Mouse (Mus musculus): ENCODE data around the gene Ppm1e. TPM values are rescaled to one million over a fixed set of nuclear protein-coding genes. Genes with fewer than 3 reads are reported as not detected.

Ppm1e gene
- total and polyA plus RNA-seq, 3 experiments = 0.64 to 0.86 (median 0.74) TPM

DNA sequence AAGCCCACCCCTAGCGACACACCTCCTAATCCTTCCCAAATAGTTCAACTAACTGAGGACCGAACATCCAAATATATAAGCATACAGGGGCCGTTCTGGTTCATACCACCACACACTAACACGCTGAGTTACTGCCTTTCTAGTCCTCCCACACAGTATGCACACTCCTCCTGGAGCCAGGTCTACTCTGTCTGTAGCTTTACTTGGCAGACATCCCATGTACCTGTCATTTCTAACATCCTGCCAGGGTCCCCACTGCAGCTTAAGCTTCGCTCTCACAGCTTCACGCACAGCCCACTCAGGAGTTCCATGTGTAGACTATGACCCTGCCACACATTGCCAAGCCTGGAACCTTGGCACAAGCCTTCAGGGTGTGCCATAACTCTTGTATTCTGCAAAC, 62.4 kb downstream of the Ppm1e start:
- H3K79me2 ChIP-seq (replicated peaks; ENCODE audit: control insufficient read depth, extremely low read depth, insufficient read depth, poor library complexity, severe bottlenecking) = no peaks in the 10 kb centered on the region
- H3K4me3 ChIP-seq (replicated peaks in 1 of 3; ENCODE audit: low read depth in 2 of 3, low read length in 2 of 3, poor library complexity in 1 of 3) = no peak overlapping the region
- no peaks in the 10 kb centered on the region; a peak in 1 of 4 replicates for H3K4me1 ChIP-seq (ENCODE audit: control insufficient read depth in 1 of 2, insufficient read depth in 2 of 2)
- H3K36me3 ChIP-seq (replicated peaks in 1 of 2; ENCODE audit: control insufficient read depth in 1 of 2, insufficient read depth in 1 of 2, low read length in 1 of 2) = no peaks in the 10 kb centered on the region
- H3K27ac ChIP-seq (ENCODE audit: insufficient read depth, low read depth) = no peak overlapping the region
- no peaks in the 10 kb centered on the region for H3K27me3 ChIP-seq (replicated peaks)
- in situ Hi-C loops (cut with MboI; ENCODE audit: low pct_ligation_motif_present, low pct_unique_long_range_greater_than_20kb, low sequenced_read_pairs) = no loop called here
- TF ChIP-seq SMC3 (IDR thresholded peaks at IDR 0.05; ENCODE audit: low read depth, low read length) (no peak), TBP (conservative IDR thresholded peaks at IDR 0.05; ENCODE audit: low read depth, low read length) (no peak), KAT2A (IDR thresholded peaks at IDR 0.05; ENCODE audit: insufficient replicate concordance, low read length) (no peak), RCOR1 (conservative IDR thresholded peaks at IDR 0.05; ENCODE audit: low read depth, low read length) (no peak), ZNF384 (IDR thresholded peaks at IDR 0.05; ENCODE audit: low read depth, low read length) (no peak), GABPA (IDR thresholded peaks at IDR 0.05; ENCODE audit: insufficient replicate concordance, low read depth, low read length) (no peak), NELFE (IDR thresholded peaks at IDR 0.05; ENCODE audit: low read depth, low read length) (no peak), IRF4 (IDR thresholded peaks at IDR 0.05; ENCODE audit: low read depth, low read length) (no peak), ELF1 (IDR thresholded peaks at IDR 0.05; ENCODE audit: low read depth, low read length) (no peak), MAX (IDR thresholded peaks at IDR 0.05; ENCODE audit: low read length) (no peak), CTCF (conservative IDR thresholded peaks at IDR 0.05 in 1 of 2, IDR thresholded peaks at IDR 0.05 in 1 of 2; ENCODE audit: low read depth in 2 of 2, low read length in 2 of 2) (no peak), EP300 (IDR thresholded peaks at IDR 0.05; ENCODE audit: low read length) (no peak), USF2 (conservative IDR thresholded peaks at IDR 0.05; ENCODE audit: low read depth, low read length) (no peak), ZKSCAN1 (IDR thresholded peaks at IDR 0.05; ENCODE audit: borderline replicate concordance, low read depth, low read length) (no peak), TCF12 (IDR thresholded peaks at IDR 0.05; ENCODE audit: low read depth, low read length) (no peak), MXI1 (IDR thresholded peaks at IDR 0.05; ENCODE audit: low read depth, low read length) (no peak)
- H3K9ac ChIP-seq (ENCODE audit: insufficient read depth, low read depth) = no peak overlapping the region
- no peaks in the 10 kb centered on the region for H3K9me3 ChIP-seq (replicated peaks; ENCODE audit: low read length)
- no peak for DNase-seq (ENCODE audit: extremely low read depth)
- no peak overlapping the region for H3K4me2 ChIP-seq (ENCODE audit: insufficient read depth, low read depth, poor library complexity, severe bottlenecking)
- dilution Hi-C loops (cut with MboI; ENCODE audit: extremely low pct_ligation_motif_present, extremely low pct_unique_long_range_greater_than_20kb, low sequenced_read_pairs) = no loop called here

DNA sequence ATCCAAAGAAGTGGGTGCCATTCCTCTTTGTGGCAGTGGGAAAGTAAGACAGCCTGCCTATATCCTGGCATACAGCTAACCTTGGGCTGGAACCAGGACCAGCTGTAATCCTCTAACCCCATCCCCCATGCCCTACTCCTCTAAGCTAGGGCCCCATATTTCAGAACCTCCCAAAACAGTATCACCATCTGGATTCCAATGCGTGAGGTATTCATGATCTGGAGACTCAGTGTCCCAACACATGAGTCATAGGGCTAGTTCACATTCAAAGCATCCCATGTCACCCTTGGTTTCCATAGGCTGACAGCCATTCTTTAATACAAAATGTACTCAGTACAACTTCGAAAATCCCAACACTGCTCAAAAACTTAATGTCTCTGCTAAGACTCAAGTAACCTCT, 63.2 kb downstream of the Ppm1e start:
- no peak for DNase-seq (ENCODE audit: extremely low read depth)
- Histone ChIP-seq H3K4me3 (replicated peaks in 1 of 3; ENCODE audit: low read depth in 2 of 3, low read length in 2 of 3, poor library complexity in 1 of 3) (no peak overlapping the region), H3K4me2 (ENCODE audit: insufficient read depth, low read depth, poor library complexity, severe bottlenecking) (no peak overlapping the region), H3K9me3 (replicated peaks; ENCODE audit: low read length) (no peaks in the 10 kb centered on the region), H3K36me3 (replicated peaks in 1 of 2; ENCODE audit: control insufficient read depth in 1 of 2, insufficient read depth in 1 of 2, low read length in 1 of 2) (no peaks in the 10 kb centered on the region), H3K4me1 (ENCODE audit: control insufficient read depth in 1 of 2, insufficient read depth in 2 of 2) (no peaks in the 10 kb centered on the region; a peak in 1 of 4 replicates), H3K9ac (ENCODE audit: insufficient read depth, low read depth) (no peak overlapping the region), H3K27ac (ENCODE audit: insufficient read depth, low read depth) (no peak overlapping the region), H3K27me3 (replicated peaks) (no peaks in the 10 kb centered on the region), H3K79me2 (replicated peaks; ENCODE audit: control insufficient read depth, extremely low read depth, insufficient read depth, poor library complexity, severe bottlenecking) (no peaks in the 10 kb centered on the region)
- dilution Hi-C loops (cut with MboI; ENCODE audit: extremely low pct_ligation_motif_present, extremely low pct_unique_long_range_greater_than_20kb, low sequenced_read_pairs) (no loop called here), in situ Hi-C loops (cut with MboI; ENCODE audit: low pct_ligation_motif_present, low pct_unique_long_range_greater_than_20kb, low sequenced_read_pairs) (no loop called here)
- no peak for TF ChIP-seq POLR2A (IDR thresholded peaks at IDR 0.05; ENCODE audit: low read depth, low read length)
- no peak for TF ChIP-seq E2F4 (IDR thresholded peaks at IDR 0.05; ENCODE audit: insufficient replicate concordance, low read depth, low read length)
- no peak for TF ChIP-seq ZMIZ1 (IDR thresholded peaks at IDR 0.05; ENCODE audit: low read depth, low read length)
- no peak for TF ChIP-seq BHLHE40 (IDR thresholded peaks at IDR 0.05; ENCODE audit: low read depth, low read length)
- no peak for TF ChIP-seq CHD1 (IDR thresholded peaks at IDR 0.05; ENCODE audit: low read depth, low read length)
- TF ChIP-seq RCOR1 (conservative IDR thresholded peaks at IDR 0.05; ENCODE audit: low read depth, low read length) = no peak
- no peak for TF ChIP-seq TBP (conservative IDR thresholded peaks at IDR 0.05; ENCODE audit: low read depth, low read length)
- TF ChIP-seq IRF4 (IDR thresholded peaks at IDR 0.05; ENCODE audit: low read depth, low read length) = no peak
- TF ChIP-seq JUND (conservative IDR thresholded peaks at IDR 0.05; ENCODE audit: low read depth, low read length) = no peak
- no peak for TF ChIP-seq CHD2 (IDR thresholded peaks at IDR 0.05; ENCODE audit: low read length)
- TF ChIP-seq EP300 (IDR thresholded peaks at IDR 0.05; ENCODE audit: low read length) = no peak
- no peak for TF ChIP-seq MAZ (IDR thresholded peaks at IDR 0.05; ENCODE audit: low read depth, low read length)
- no peak for TF ChIP-seq POLR2AphosphoS2 (IDR thresholded peaks at IDR 0.05; ENCODE audit: low read depth, low read length)
- no peak for TF ChIP-seq MEF2A (IDR thresholded peaks at IDR 0.05; ENCODE audit: borderline replicate concordance, low read depth, low read length)
- no peak for TF ChIP-seq CTCF (conservative IDR thresholded peaks at IDR 0.05 in 1 of 2, IDR thresholded peaks at IDR 0.05 in 1 of 2; ENCODE audit: low read depth in 2 of 2, low read length in 2 of 2)
- no peak for TF ChIP-seq RAD21 (IDR thresholded peaks at IDR 0.05; ENCODE audit: low read depth, low read length)
- no peak for TF ChIP-seq MYC (IDR thresholded peaks at IDR 0.05; ENCODE audit: low read depth, low read length)
- TF ChIP-seq MAX (IDR thresholded peaks at IDR 0.05; ENCODE audit: low read length) = no peak
- no peak for TF ChIP-seq SMC3 (IDR thresholded peaks at IDR 0.05; ENCODE audit: low read depth, low read length)
